Mouse (Mus musculus): ENCODE results near the gene Zbtb7b. TPM values are rescaled to one million over a fixed set of nuclear protein-coding genes. Genes with fewer than 3 reads are reported as not detected.

Gene Zbtb7b
- total RNA-seq, 2 experiments from 2014 or later = 3.3 to 3.8 TPM

GRCm38 (mm10) chr3:89418861-89419250, 24.3 kb upstream of the Zbtb7b start:
- intact Hi-C loops (cut with DNase I) = no loop called here
- DNase-seq = peak; percentile 74

- intact Hi-C loops (cut with DNase I) = no loop called here
- peak; percentile 94 for DNase-seq
Measured at GRCm38 (mm10) chr3:89418170-89418860, 23.7 kb upstream of the Zbtb7b start, which contains the start of the genes Cks1b and Shc1. Gene Cks1b (minus strand): TSS chr3:89418383. Gene Shc1 (plus strand): TSS chr3:89418443.

- intact Hi-C loops (cut with DNase I) = no loop called here
- DNase-seq = no peak
Measured at GRCm38 (mm10) chr3:89417840-89418169, 23.2 kb upstream of the Zbtb7b start.

DNA sequence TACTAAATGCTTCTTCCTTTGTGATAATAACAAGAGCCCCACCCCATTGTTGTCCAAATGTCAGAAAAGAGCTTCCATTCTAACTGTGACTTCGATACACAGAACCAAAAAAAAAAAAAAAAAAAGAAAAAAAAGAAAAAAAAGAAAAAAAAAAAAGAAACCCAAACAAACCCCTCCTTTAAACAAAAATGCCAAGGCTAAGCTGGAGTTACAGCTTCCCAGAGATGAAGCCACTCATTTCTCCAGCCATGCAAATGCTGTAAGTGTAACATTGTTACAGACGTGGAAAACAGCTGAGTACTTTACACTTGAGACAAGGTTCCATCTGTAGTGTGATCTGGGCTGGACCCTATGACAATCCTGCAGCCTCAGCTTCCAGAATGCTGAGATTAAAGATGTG, 22.6 kb upstream of the Zbtb7b start:
- DNase-seq = no peak
- intact Hi-C loops (cut with DNase I) = no loop called here

- intact Hi-C loops (cut with DNase I) = no loop called here
- DNase-seq = no peak
Measured at GRCm38 (mm10) chr3:89416158-89416557, 21.6 kb upstream of the Zbtb7b start.

DNA sequence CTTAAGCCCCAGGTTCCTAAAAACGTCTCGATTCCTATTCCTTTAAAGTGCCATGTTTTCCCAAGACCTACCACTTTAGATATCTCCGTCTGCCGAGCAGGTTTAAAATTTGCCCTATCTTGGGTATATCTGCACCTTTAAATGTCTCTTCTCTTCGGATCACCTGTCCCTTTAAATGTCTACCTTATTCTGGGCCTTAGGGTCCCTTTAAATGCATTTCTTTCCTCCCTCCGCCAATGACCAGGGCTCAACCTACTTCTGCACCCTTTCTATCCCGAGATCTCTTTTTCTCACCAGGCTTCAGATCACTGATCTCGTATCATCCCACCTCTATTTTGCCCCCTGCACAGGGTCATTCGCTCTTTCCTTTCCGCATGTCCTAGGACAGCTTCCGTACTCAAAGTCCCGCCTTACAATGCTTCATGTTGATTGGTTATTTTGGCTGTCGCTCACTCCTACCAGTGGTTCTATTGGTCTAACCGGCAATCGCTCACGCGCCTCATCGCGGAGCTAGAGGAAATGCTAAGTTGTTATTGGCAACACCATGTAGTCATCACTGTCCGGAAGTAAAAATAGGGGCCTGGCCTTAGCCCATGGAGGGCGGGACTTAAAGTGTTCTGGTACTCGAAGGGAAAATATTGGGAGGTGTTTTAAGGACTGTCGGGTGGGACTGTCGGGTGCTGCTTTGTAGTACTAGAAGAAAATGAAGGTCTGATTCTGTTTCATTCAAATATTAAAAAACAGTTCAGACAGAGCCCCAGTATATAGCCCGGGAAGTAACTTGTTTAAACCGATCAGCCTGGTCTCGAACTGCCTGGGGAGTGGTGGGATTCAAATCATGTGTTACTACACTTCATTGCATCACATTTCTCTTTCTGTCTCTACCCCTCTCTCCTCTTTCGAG, 17.2 kb upstream of the Zbtb7b start, which contains the start of gene Flad1:
Gene Flad1 (minus strand): TSS at position 381 of the 904 bp plus-strand sequence.
- intact Hi-C loops (cut with DNase I) = no loop called here

DNA sequence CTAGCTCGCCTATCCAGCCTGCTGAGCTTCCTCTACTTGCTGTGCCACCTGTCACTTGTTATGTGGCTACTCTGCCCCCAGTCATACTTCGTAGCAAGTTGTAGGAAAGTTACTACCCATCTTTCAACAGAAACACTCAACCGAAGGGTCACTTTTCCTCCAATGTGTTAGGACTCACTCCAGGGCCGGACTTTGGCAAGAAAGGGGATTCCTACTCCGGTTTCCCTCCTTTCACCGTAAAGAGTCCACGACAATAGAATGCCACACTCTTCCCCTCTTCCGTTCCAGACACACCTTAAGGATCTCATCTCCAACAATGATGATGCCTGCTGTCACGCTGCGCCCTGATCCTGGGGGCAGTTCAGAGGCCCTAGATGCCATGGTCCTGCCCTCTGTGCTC, 16.3 kb upstream of the Zbtb7b start:
- no peak for DNase-seq
- intact Hi-C loops (cut with DNase I) = no loop called here

More for the DNA sequence above, 17.2 kb upstream of the Zbtb7b start, which contains the start of gene Flad1:
- DNase-seq = peak; percentile 97

DNA sequence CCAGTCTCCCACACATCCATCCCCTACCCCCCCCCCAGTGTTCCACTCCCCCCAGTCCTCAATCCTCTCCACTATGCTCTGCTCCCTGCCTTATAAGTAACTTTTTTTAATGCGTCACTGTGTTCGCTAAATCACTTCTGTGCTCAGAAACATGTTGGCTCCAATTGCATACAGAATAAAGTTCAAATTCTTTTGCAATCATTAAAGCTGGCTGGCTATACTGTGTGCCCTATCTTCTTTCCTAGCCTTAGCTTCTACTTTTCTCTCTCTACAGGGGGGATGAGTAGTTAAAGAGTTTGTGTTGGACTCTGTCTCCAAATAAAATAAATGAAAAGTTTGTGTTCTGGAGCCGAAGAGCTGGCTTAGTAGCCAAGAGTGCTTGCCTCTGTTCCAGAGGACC, 15.1 kb upstream of the Zbtb7b start:
- DNase-seq = no peak
- intact Hi-C loops (cut with DNase I) = no loop called here

- no peak for DNase-seq
- intact Hi-C loops (cut with DNase I) = no loop called here
Measured at GRCm38 (mm10) chr3:89408448-89408847, 13.9 kb upstream of the Zbtb7b start.

- DNase-seq = no peak
- intact Hi-C loops (cut with DNase I) = no loop called here
Measured at GRCm38 (mm10) chr3:89406887-89407286, 12.3 kb upstream of the Zbtb7b start.

GRCm38 (mm10) chr3:89402693-89403092, 8.1 kb upstream of the Zbtb7b start, which contains the start of gene Lenep:
Gene Lenep (minus strand): TSS chr3:89402793.
- no peak for DNase-seq
- intact Hi-C loops (cut with DNase I) = no loop called here

DNA sequence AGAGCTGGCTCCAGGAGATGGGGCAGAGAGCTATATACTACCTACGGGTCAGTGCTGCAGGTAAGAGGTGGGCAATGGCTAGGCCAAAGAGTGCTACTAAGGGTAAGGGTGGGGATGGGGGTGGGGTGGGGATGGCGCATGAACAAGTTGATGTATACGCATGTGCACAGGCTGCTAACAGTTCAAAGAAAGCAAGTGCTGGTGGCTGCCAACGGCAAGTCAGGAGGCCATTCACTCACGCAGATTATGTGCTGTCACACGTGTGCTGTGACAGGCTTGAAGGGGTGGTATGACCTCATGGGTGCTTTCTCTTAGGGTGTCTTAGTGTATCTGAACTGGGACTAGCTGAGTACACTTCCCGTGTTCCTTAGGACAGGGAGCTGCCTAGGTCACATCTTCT, 6.8 kb upstream of the Zbtb7b start:
- no peak for DNase-seq
- intact Hi-C loops (cut with DNase I) = no loop called here

GRCm38 (mm10) chr3:89396654-89397005, 2.1 kb upstream of the Zbtb7b start:
- intact Hi-C loops (cut with DNase I) = no loop called here

GRCm38 (mm10) chr3:89395806-89396653, 1.5 kb upstream of the Zbtb7b start:
- DNase-seq = peak; percentile 63
- intact Hi-C loops (cut with DNase I) = no loop called here

More at GRCm38 (mm10) chr3:89396654-89397005, 2.1 kb upstream of the Zbtb7b start:
- no peak for DNase-seq

GRCm38 (mm10) chr3:89395419-89395805, 836 bp upstream of the Zbtb7b start:
- DNase-seq = no peak
- intact Hi-C loops (cut with DNase I) = no loop called here

DNA sequence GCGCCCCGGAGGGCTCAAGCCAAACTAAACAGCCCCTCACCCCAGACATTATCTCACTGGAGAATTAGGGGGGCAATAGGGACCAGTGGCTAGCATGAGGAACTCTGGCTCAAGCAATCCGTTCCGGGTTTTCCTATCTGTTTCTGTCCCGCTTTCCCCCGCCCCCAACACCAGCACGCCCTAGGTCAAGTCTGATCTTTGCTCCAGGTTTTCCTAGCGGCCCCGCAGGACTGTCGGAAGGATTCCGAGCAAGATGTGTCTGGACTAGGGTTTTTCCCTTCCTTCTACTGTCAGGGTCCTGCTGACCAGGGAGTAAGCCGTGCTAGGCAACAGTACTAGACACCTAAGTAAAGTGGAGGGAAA, 299 bp upstream of the Zbtb7b start:
- intact Hi-C loops (cut with DNase I) = no loop called here
- peak; percentile 90 for DNase-seq

GRCm38 (mm10) chr3:89393605-89394004, 971 bp downstream of the Zbtb7b start:
- intact Hi-C loops (cut with DNase I) = no loop called here
- DNase-seq = peak; percentile 99

GRCm38 (mm10) chr3:89392871-89393311, 1.7 kb downstream of the Zbtb7b start:
- peak; percentile 21 for DNase-seq
- intact Hi-C loops (cut with DNase I) = no loop called here

- DNase-seq = peak; percentile 35
- intact Hi-C loops (cut with DNase I) = no loop called here
Measured at GRCm38 (mm10) chr3:89391663-89392511, 2.7 kb downstream of the Zbtb7b start.

All from left cerebral cortex, postnatal 4 days (tissue).